Mouse (Mus musculus) G1E (cell line): ENCODE results near the gene Ndrg4.

Experiments used
- CTCF ChIP-seq: IDR thresholded peaks from 2 replicates; pipeline ENCODE4 v1.5.1; 2012; ENCODE audit warnings: low read depth, low read length, inconsistent platforms, mixed read lengths
- GATA2 ChIP-seq: IDR thresholded peaks from 2 replicates; pipeline ENCODE4 v1.6.1; 2012; ENCODE audit warnings: low read depth, low read length, inconsistent platforms, borderline replicate concordance

DNA sequence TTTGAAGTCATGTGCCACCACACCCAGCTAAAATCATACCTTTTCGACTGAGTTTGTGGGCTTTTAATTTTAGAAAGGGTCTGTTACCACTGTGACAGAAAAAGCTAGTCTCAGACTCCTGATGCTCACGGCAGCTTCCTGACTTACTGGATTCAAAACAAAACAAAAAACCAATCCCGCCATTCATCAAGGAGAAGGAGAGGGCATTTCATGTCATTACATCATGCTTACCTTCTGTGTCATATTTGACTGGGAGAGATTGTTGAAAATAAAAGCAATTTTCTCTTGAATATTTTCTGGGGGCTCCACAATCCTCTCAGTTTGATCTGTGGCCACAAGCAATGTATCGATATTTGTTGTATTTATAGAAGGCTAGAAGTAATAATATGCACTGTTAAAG is 71.2 kb downstream of the Ndrg4 start:
- TF ChIP-seq CTCF: no peak
- no peak for TF ChIP-seq GATA2
